Mouse (Mus musculus): Measurements from ENCODE around the gene Ptpn7.
A peak's percentile ranks its signal among the peaks of the same experiment; 100 is the strongest.
"Not testable (repeated sequence)": the region's sequence is repeated elsewhere in the genome, so short reads cannot be mapped to it uniquely, and the experiment has no call there.

The Ptpn7 gene

GRCm38 (mm10) chr1:135132473-135132872 is at the start of gene Ptpn7:
Gene Ptpn7 (plus strand): TSS chr1:135132700.
- peak; percentile 51 for DNase-seq (ENCODE audit: low read depth, low spot score)

- no peak for DNase-seq (ENCODE audit: low read depth, low spot score)
Observed at GRCm38 (mm10) chr1:135083465-135083864, 49.0 kb upstream of the Ptpn7 start.

- DNase-seq (ENCODE audit: low read depth, low spot score) = no peak
Observed at GRCm38 (mm10) chr1:135085296-135085871, 47.1 kb upstream of the Ptpn7 start.

GRCm38 (mm10) chr1:135086015-135086414 is 46.5 kb upstream of the Ptpn7 start:
- DNase-seq (ENCODE audit: low read depth, low spot score) = no peak

- DNase-seq (ENCODE audit: low read depth, low spot score) = no peak
Observed at GRCm38 (mm10) chr1:135087414-135087813, 45.1 kb upstream of the Ptpn7 start.

GRCm38 (mm10) chr1:135089626-135090025 is 42.9 kb upstream of the Ptpn7 start:
- DNase-seq (ENCODE audit: low read depth, low spot score) = peak; percentile 29

- no peak for DNase-seq (ENCODE audit: low read depth, low spot score)
Observed at GRCm38 (mm10) chr1:135090914-135091313, 41.6 kb upstream of the Ptpn7 start.

GRCm38 (mm10) chr1:135094723-135095122 is 37.8 kb upstream of the Ptpn7 start:
- DNase-seq (ENCODE audit: low read depth, low spot score) = no peak

GRCm38 (mm10) chr1:135095189-135095588 is 37.3 kb upstream of the Ptpn7 start:
- DNase-seq (ENCODE audit: low read depth, low spot score) = no peak

- DNase-seq (ENCODE audit: low read depth, low spot score) = no peak
Observed at GRCm38 (mm10) chr1:135096312-135096711, 36.2 kb upstream of the Ptpn7 start.

GRCm38 (mm10) chr1:135097441-135097840 is 35.1 kb upstream of the Ptpn7 start:
- DNase-seq (ENCODE audit: low read depth, low spot score) = no peak

GRCm38 (mm10) chr1:135098441-135098840 is 34.1 kb upstream of the Ptpn7 start:
- peak; percentile 79 for DNase-seq (ENCODE audit: low read depth, low spot score)

GRCm38 (mm10) chr1:135100400-135100799 is 32.1 kb upstream of the Ptpn7 start:
- DNase-seq (ENCODE audit: low read depth, low spot score) = no peak

GRCm38 (mm10) chr1:135105124-135105523 is 27.4 kb upstream of the Ptpn7 start, which contains the start of gene Lgr6:
Gene Lgr6 (minus strand): TSS chr1:135105276.
- DNase-seq (ENCODE audit: low read depth, low spot score) = no peak

- peak; percentile 43 for DNase-seq (ENCODE audit: low read depth, low spot score)
Observed at GRCm38 (mm10) chr1:135105951-135106350, 26.5 kb upstream of the Ptpn7 start.

GRCm38 (mm10) chr1:135108611-135109010 is 23.9 kb upstream of the Ptpn7 start:
- no peak for DNase-seq (ENCODE audit: low read depth, low spot score)

- no peak for DNase-seq (ENCODE audit: low read depth, low spot score)
Observed at GRCm38 (mm10) chr1:135110075-135110474, 22.4 kb upstream of the Ptpn7 start.

GRCm38 (mm10) chr1:135111271-135111670 is 21.2 kb upstream of the Ptpn7 start:
- DNase-seq (ENCODE audit: low read depth, low spot score) = not testable (repeated sequence)

GRCm38 (mm10) chr1:135112661-135113060 is 19.8 kb upstream of the Ptpn7 start:
- peak; percentile 42 for DNase-seq (ENCODE audit: low read depth, low spot score)

GRCm38 (mm10) chr1:135124573-135125363 is 7.7 kb upstream of the Ptpn7 start:
- DNase-seq (ENCODE audit: low read depth, low spot score) = no peak

GRCm38 (mm10) chr1:135125990-135126389 is 6.5 kb upstream of the Ptpn7 start:
- DNase-seq (ENCODE audit: low read depth, low spot score) = no peak

- DNase-seq (ENCODE audit: low read depth, low spot score) = no peak
Observed at GRCm38 (mm10) chr1:135126443-135127027, 6.0 kb upstream of the Ptpn7 start.

- DNase-seq (ENCODE audit: low read depth, low spot score) = no peak
Observed at GRCm38 (mm10) chr1:135128011-135128441, 4.5 kb upstream of the Ptpn7 start.
